Mouse (Mus musculus): ENCODE data around the gene Use1.

GRCm38 (mm10) chr8:71404011-71404410 is 37.4 kb downstream of the Use1 start:
- TF ChIP-seq CTCF (IDR thresholded peaks at IDR 0.05; ENCODE audit: insufficient read depth, low read depth, low read length) (no peak), POLR2A (IDR thresholded peaks at IDR 0.05; ENCODE audit: insufficient read depth, low read depth, low read length) (no peak)
